Mouse (Mus musculus) ES-E14 (cell line): ENCODE data around the gene Shank3.

ENCODE experiments used
- CHD2 ChIP-seq: IDR thresholded peaks from 2 replicates; pipeline ENCODE4 v1.6.1; 2014; ENCODE audit warnings: mild to moderate bottlenecking, low read depth, low read length, inconsistent platforms
- ZNF384 ChIP-seq: IDR thresholded peaks from 2 replicates; pipeline ENCODE4 v1.6.1; 2012; ENCODE audit warnings: low read depth, low read length, inconsistent platforms

GRCm38 (mm10) chr15:89557996-89558390 lies 58.6 kb downstream of the Shank3 start:
- TF ChIP-seq ZNF384 (no peak), CHD2 (no peak)
